Mouse (Mus musculus) heart, postnatal 0 days (tissue): ENCODE measurements around the gene Tank. TPM values are rescaled to one million over a fixed set of nuclear protein-coding genes. Genes with fewer than 3 reads are reported as not detected.

Experiments used
- ATAC-seq: fragments of 200-750 bp; cut with Nextera tagmentation; 2 replicates; pipeline ENCODE4 v1.8.0; 2017; ENCODE audit warnings: low read depth, moderate number of reproducible peaks, moderate library complexity; ENCODE audit not compliant: insufficient read depth
- DNase-seq: peaks from one replicate; pipeline ENCODE4 v3.0.0-alpha.2; 2016; ENCODE audit warnings: low spot score
- H3K27ac ChIP-seq: fragments of 300-500 bp; sonication (generic); 2 replicates; pipeline ENCODE4 v1.5.1; 2014; ENCODE audit warnings: low read depth, mild to moderate bottlenecking
- H3K27me3 ChIP-seq: fragments of 300-500 bp; sonication (generic); 2 replicates; pipeline ENCODE4 v1.6.1; 2014; ENCODE audit warnings: low read length, mixed read lengths; ENCODE audit not compliant: control insufficient read depth, insufficient read depth
- H3K36me3 ChIP-seq: fragments of 300-500 bp; sonication (generic); replicated peaks from 2 replicates; pipeline ENCODE4 v1.6.1; 2014; ENCODE audit warnings: low read length, mixed read lengths; ENCODE audit not compliant: control insufficient read depth, insufficient read depth
- H3K4me1 ChIP-seq: fragments of 300-500 bp; sonication (generic); 2 replicates; pipeline ENCODE4 v1.6.1; 2014; ENCODE audit warnings: antibody characterized with exemption; ENCODE audit not compliant: control insufficient read depth, insufficient read depth
- H3K4me2 ChIP-seq: fragments of 300-500 bp; sonication (generic); 2 replicates; pipeline ENCODE4 v1.6.1; 2014; ENCODE audit warnings: low read depth, mild to moderate bottlenecking, low read length, moderate library complexity
- H3K4me3 ChIP-seq: fragments of 300-500 bp; sonication (generic); 2 replicates; pipeline ENCODE4 v1.5.1; 2014; ENCODE audit warnings: low read depth, low read length
- H3K9ac ChIP-seq: fragments of 300-500 bp; sonication (generic); replicated peaks from 2 replicates; pipeline ENCODE4 v1.6.1; 2014; ENCODE audit warnings: low read depth, low read length, mixed read lengths
- H3K9me3 ChIP-seq: fragments of 300-500 bp; sonication (generic); replicated peaks from 2 replicates; pipeline ENCODE4 v1.6.1; 2016; ENCODE audit warnings: low read length; ENCODE audit not compliant: control insufficient read depth
- CTCF ChIP-seq: IDR thresholded peaks from 2 replicates; pipeline ENCODE4 v1.5.1; 2016; ENCODE audit warnings: antibody characterized with exemption, control low read depth, low read depth
- EP300 ChIP-seq: IDR thresholded peaks from 2 replicates; pipeline ENCODE4 v1.6.1; 2016; ENCODE audit warnings: antibody characterized with exemption, low read depth
- WGBS: fragments of 180-500 bp; shearing (Covaris S2); extraction: QIAGEN DNeasy Blood & Tissue Kit; methylation state at CpG from one replicate; pipeline ENCODE4 v1.1.7; 2014; 5-methylcytosine and 5-hydroxymethylcytosine counted together
- polyA plus RNA-seq: library from polyadenylated mRNA; unstranded; fragments of >200 nt; fragmentation: Nextera tagmentation; extraction: Ambion mirVana; gene quantifications from 2 replicates; pipeline ENCODE4 v1.2.1, GENCODE M21; 2015
- total RNA-seq: library from RNA; depleted of rRNA; stranded (reverse); fragments of >200 nt; gene quantifications from 2 replicates; pipeline ENCODE4 v1.2.3, GENCODE M21; 2014; ENCODE audit warnings: low replicate concordance

Gene Tank
- total and polyA plus RNA-seq, 2 experiments from 2014 or later = 17.3 to 22.2 TPM

- Histone ChIP-seq H3K4me3 (no peak overlapping the region), H3K4me2 (no peak overlapping the region), H3K27me3 (no peaks in the 10 kb centered on the region), H3K4me1 (no peaks in the 10 kb centered on the region), H3K9me3 (no peaks in the 10 kb centered on the region), H3K27ac (no peak overlapping the region), H3K9ac (no peak overlapping the region), H3K36me3 (no peaks in the 10 kb centered on the region)
- no peak for ATAC-seq
- 78% methylated on average over 3 of the region's 3 CpGs for WGBS
- TF ChIP-seq CTCF = no peak
- no peak for TF ChIP-seq EP300
- no peak for DNase-seq
Observed at GRCm38 (mm10) chr2:61580091-61580490, 1.7 kb downstream of the Tank start.

GRCm38 (mm10) chr2:61580555-61581080 is 2.2 kb downstream of the Tank start:
- DNase-seq (no peak), ATAC-seq (no peak)
- Histone ChIP-seq H3K27me3 (no peaks in the 10 kb centered on the region), H3K4me1 (no peaks in the 10 kb centered on the region), H3K9ac (no peak overlapping the region), H3K27ac (no peak overlapping the region), H3K4me3 (no peak overlapping the region), H3K9me3 (no peaks in the 10 kb centered on the region), H3K36me3 (no peaks in the 10 kb centered on the region), H3K4me2 (no peak overlapping the region)
- TF ChIP-seq CTCF (no peak), EP300 (no peak)
- 62% methylated on average over 10 of the region's 10 CpGs for WGBS

GRCm38 (mm10) chr2:61582578-61583315 is 4.4 kb downstream of the Tank start:
- DNase-seq (no peak), ATAC-seq (no peak)

GRCm38 (mm10) chr2:61585447-61585846 is 7.1 kb downstream of the Tank start:
- Histone ChIP-seq H3K9me3 (no peaks in the 10 kb centered on the region), H3K27ac (no peak overlapping the region), H3K27me3 (no peaks in the 10 kb centered on the region), H3K4me2 (no peak overlapping the region), H3K36me3 (no peaks in the 10 kb centered on the region), H3K9ac (no peak overlapping the region), H3K4me3 (no peak overlapping the region), H3K4me1 (no peaks in the 10 kb centered on the region)
- DNase-seq = no peak
- ATAC-seq = no peak
- WGBS = 50% methylated on average over 1 of the region's 1 CpGs
- no peak for TF ChIP-seq EP300
- TF ChIP-seq CTCF = no peak

More at GRCm38 (mm10) chr2:61582578-61583315, 4.4 kb downstream of the Tank start:
- no peaks in the 10 kb centered on the region for H3K36me3 ChIP-seq
- H3K27me3 ChIP-seq = no peaks in the 10 kb centered on the region
- H3K4me1 ChIP-seq = no peaks in the 10 kb centered on the region
- H3K4me2 ChIP-seq = no peak overlapping the region
- no peak overlapping the region for H3K4me3 ChIP-seq
- TF ChIP-seq CTCF = no peak
- 80% methylated on average over 5 of the region's 5 CpGs for WGBS
- H3K9me3 ChIP-seq = no peaks in the 10 kb centered on the region
- H3K9ac ChIP-seq = no peak overlapping the region
- H3K27ac ChIP-seq = no peak overlapping the region

- H3K9me3 ChIP-seq = no peaks in the 10 kb centered on the region
- 88% methylated on average over 3 of the region's 3 CpGs for WGBS
- DNase-seq (no peak), ATAC-seq (no peak)
- H3K4me3 ChIP-seq = no peak overlapping the region
- H3K27ac ChIP-seq = no peak overlapping the region
- no peaks in the 10 kb centered on the region for H3K4me1 ChIP-seq
- no peak overlapping the region for H3K9ac ChIP-seq
- H3K4me2 ChIP-seq = no peak overlapping the region
- no peaks in the 10 kb centered on the region for H3K27me3 ChIP-seq
- no peaks in the 10 kb centered on the region for H3K36me3 ChIP-seq
- TF ChIP-seq CTCF (no peak), EP300 (no peak)
Observed at GRCm38 (mm10) chr2:61586166-61586565, 7.8 kb downstream of the Tank start.

GRCm38 (mm10) chr2:61590751-61591150 is 12.4 kb downstream of the Tank start:
- Histone ChIP-seq H3K4me2 (no peak overlapping the region), H3K27ac (no peak overlapping the region), H3K27me3 (no peaks in the 10 kb centered on the region), H3K9ac (no peak overlapping the region), H3K36me3 (no peaks in the 10 kb centered on the region), H3K4me3 (no peak overlapping the region), H3K9me3 (no peaks in the 10 kb centered on the region), H3K4me1 (peaks cover 4% of the 10 kb centered on the region; the same call in 1 of the 2 replicates)
- 83% methylated on average over 2 of the region's 2 CpGs for WGBS
- ATAC-seq (no peak), DNase-seq (no peak)
- no peak for TF ChIP-seq EP300
- no peak for TF ChIP-seq CTCF
